Mouse (Mus musculus) lung, postnatal 4 days (tissue): ENCODE results near the gene Papss1.

Experiments
- DNase-seq, 2 experiments: peaks; one replicate each; pipeline ENCODE4 v3.0.0; 2021

Papss1 gene

DNA sequence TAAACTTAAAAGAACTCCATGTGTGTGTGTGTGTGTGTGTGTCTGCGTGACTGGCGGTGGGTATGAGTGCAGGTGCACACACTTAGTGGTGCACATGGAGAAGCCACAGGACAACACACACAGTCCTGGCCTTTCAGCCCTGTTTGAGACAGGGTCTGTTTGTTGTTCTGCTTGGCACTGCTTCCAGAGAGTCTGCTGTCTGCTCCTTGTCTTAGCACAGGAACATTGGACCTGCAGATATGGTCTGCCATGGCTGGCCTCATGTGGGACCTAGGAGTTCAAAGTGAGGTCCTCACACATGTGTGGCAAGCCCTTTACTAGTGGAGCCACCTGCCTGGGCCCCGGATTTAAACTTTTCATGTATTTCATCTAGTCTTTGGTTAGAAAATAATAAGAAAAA is 72.4 kb downstream of the Papss1 start:
- no peak for DNase-seq

DNA sequence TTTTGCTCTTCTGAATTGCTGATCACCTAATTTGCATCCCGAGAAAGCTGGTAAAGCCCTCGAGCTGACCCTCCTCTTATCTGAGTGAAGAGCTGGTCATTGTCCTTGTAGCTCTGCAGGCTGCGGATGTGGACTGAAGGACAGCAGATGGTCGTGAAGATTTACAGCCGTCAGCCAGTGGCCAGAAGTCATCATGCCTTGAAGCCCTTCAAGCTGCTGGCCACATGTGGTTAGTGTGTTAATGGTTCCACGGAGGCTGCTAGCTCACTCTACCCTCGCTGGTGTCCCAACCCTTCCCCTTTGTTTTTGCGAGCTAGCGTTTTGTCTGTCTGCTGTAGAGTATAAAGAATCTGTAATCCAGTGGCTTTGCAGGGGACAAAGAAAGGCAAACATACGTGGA is 73.1 kb downstream of the Papss1 start:
- no peak for DNase-seq

DNA sequence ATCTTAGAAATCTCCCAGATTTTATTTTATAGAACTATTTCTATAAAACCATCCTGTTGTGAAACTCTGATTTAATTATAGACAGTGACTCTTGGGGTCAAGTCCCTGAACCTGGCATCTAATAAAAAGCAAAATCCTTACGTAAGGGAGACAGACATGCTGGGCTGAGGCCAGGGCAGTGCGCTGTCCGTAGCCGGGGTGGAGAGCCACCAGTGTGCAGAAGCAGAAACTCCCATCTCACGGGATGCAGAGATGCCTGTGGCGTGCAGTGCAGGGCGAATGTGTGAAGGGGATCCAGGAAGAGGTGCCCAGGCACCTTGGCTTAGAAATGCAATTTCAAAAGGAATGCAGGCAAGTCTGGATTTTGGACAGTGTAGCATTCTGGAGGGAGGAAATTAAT is 73.6 kb downstream of the Papss1 start:
- DNase-seq, result peak in 1 of 2 experiments; percentile 31

- DNase-seq, result peak; percentile 23 to 36
Observed at GRCm38 (mm10) chr3:131642681-131643292, 78.2 kb downstream of the Papss1 start.

DNA sequence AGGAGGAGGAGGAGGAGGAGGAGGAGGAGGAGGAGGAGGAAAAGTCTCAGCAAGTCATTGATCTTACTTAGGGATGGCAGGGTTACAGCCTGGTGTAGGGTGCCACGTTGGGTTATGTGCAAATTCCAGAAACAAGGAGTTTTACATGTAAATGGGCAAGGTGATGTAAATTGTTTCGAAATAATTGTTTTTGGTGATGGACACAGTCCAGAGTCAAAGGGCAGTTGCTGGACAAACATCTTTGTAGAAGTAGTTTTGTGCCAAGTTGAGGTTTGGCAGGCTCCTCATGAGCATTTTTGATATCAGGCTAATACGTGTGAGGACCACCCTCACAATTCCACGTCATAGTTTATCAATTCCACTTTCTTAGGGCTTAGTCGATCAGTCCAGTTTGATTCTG is 80.6 kb downstream of the Papss1 start:
- no peak for DNase-seq

DNA sequence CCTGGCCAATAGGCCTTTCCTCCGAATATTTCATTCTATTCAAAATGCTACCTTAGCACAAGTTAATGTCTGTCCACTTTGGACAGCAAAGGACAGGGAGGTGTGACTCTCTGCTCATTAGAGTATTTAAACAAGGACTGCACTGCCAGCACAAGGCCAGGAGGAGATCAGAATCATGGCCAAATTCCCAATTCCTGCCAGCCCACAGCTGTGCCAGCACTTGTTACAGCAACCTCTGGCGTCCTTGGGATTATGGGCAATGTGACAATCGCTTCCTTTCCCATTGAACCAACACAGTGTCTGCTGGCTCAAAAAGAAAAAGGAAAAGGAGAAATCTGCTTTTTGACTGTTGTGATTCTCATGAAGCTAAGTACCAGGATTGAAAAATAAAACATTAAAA is 89.8 kb downstream of the Papss1 start:
- no peak for DNase-seq

DNA sequence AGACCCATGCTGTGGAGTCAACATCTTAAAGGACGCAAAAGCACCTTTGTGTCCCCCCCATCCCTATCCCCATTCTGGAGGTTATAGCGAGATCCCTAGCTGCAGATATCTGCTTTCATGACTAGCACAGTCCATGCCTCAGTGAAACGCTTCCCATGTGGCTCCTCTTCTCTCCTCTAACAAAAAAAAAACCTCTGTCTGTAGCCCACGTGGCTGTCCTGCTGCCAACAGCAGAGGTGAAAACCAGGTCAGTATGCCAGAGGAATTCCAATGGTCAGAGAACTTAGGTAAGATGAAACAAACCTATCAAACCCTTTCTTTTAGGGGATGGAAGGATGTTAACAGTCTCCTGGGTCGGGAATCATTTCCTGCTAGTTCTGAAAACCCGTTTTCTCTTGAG is 91.5 kb downstream of the Papss1 start:
- DNase-seq, result no peak

GRCm38 (mm10) chr3:131660126-131660525 is 95.6 kb downstream of the Papss1 start:
- no peak for DNase-seq

DNA sequence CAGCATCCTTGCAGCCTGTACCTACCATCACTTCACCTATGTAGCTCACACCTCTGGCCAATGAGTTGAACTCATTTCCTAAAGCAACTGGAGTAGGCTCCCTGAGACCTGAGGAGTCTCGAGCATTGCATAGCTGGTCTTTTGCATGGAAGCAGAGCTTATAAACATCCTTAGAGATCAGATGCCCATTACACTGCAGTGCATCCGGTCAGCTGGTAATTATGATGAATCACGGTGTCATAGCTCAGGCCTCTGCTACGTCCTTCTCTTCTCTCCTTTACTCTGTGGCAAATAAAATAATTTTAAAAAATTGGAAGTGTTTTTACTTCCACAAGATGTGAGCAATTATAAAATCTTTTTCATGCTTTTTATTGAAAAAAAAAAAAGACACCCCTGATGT is 96.1 kb downstream of the Papss1 start:
- DNase-seq, result no peak

- no peak for DNase-seq
Observed at GRCm38 (mm10) chr3:131662589-131663148, 98.1 kb downstream of the Papss1 start.

DNA sequence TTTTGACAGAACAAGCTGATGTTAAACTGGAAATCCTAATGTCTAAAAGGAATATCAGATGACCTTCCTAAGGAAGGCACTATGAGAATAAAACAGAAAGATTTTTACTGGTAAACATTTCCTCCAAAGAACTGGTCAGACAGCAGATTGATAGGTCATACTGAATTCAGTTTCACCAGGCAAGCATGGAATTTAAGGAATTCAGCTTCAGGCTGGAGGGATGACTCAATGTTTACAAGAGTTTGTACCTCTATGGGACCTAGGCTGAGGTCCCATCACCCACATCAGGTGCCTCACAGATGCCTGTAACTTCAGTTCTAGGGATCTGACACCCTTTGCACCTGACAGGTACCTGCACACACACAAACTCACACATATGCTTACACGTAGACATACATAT is 105.3 kb downstream of the Papss1 start:
- DNase-seq, result no peak

DNA sequence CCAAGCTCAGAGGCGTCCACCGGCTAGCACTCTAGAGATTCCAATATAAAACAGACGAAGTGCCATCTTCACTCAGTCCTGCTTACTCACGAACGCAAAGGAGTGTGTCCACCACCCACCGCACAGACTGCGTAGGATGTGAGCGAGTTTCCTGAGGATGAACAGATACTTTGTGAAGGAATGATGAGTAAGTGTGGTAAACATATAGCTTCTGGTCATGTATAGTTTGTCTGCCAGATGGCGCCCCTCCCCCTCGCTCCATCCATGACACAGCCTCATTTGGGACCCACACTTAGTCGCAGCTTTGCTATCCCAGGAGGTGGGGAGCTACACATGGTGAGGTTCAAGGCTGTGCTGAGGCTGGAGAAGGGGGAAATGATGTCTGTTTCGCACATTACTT is 121.5 kb downstream of the Papss1 start:
- DNase-seq, result peak in 1 of 2 experiments; percentile 23

- DNase-seq, result no peak
Observed at GRCm38 (mm10) chr3:131689949-131690348, 125.4 kb downstream of the Papss1 start.

GRCm38 (mm10) chr3:131690543-131690942 is 126.0 kb downstream of the Papss1 start:
- no peak for DNase-seq

- DNase-seq, result no peak
Observed at GRCm38 (mm10) chr3:131691202-131691601, 126.6 kb downstream of the Papss1 start.
